Mouse (Mus musculus): ENCODE results near the gene Klkb1. TPM values are rescaled to one million over a fixed set of nuclear protein-coding genes. Genes with fewer than 3 reads are reported as not detected.

Klkb1 gene
- polyA plus RNA-seq, 1 experiment from 2014 or later = not detected

DNA sequence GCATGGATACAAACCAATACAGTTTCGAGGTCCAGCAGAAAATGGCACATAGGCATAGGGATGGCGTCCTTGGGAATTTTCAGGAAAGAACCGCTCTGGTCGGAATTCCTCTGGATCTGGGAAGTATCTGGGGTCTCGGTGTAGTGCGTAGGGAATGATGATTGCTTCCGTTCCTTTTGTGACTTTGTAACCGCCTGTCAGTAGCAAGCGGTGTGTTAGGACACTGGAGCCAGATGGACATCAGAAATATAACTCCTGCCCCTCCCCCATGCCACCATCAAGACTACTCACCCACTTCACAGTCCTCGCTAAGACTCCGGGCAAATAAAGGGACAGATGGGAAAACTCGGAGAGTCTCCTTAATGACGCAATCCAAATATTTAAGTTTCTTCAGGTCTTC is 13.7 kb upstream of the Klkb1 start, which contains the start of gene Gm45753:
TSS of gene Gm45753 (minus strand) at position 101 of the 400 bp plus-strand sequence.
- Histone ChIP-seq H3K27me3 (ENCODE audit: low read depth, poor library complexity, severe bottlenecking) (no peaks in the 10 kb centered on the region), H3K27ac (replicated peaks) (no peak within 1 kb of the TSS), H3K36me3 (no peaks in the 10 kb centered on the region), H3K9me3 (replicated peaks) (no peaks in the 10 kb centered on the region), H3K4me1 (no peaks in the 10 kb centered on the region), H3K4me3 (no peak within 1 kb of the TSS)
- no peak for DNase-seq (ENCODE audit: low spot score)
- WGBS = 92% methylated on average over 13 of the region's 13 CpGs

DNA sequence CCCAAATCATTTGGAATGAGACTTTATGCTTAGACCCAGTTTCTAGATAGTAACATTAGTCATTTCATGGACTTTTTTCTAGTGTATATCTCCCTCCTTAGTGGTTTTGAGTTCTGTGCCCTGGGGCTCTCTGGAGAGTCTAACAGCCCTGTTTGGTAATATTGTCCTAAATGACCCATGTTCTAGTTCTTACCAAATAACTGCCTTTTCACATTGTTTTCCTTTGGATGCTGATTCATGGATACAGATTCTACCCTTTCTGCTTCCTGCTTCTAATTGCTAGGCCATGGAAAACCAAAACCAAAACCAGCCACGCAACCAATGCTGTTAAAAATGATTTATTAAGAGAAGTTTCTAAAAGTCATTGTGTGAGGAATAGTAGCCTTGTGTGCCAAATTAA is 10.8 kb upstream of the Klkb1 start:
- Histone ChIP-seq H3K27ac (replicated peaks) (no peak overlapping the region), H3K36me3 (no peaks in the 10 kb centered on the region), H3K4me1 (no peaks in the 10 kb centered on the region), H3K9me3 (replicated peaks) (no peaks in the 10 kb centered on the region), H3K27me3 (ENCODE audit: low read depth, poor library complexity, severe bottlenecking) (no peaks in the 10 kb centered on the region), H3K4me3 (no peak overlapping the region)
- DNase-seq (ENCODE audit: low spot score) = no peak
- WGBS = 86% methylated on average over 1 of the region's 1 CpGs

DNA sequence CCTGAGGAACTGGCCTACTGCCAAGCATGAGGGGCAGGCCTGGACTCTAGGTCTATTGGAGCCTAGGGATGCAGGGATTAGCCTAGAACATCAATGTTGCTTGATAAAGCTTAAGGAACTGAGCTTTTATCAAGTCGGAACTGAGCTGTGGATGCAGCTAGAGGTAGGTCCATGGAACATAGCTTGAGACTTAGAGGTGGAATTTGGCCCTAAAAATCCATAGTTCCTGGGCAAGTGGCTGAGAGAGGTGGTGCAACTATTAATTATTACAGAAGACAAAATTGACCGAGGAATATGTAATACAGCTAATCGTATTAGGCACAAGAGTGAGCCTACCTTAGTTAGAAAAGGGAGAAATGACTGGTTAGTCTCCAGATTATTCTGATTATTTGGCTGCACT is 9.7 kb upstream of the Klkb1 start:
- Histone ChIP-seq H3K4me3 (no peak overlapping the region), H3K27me3 (ENCODE audit: low read depth, poor library complexity, severe bottlenecking) (no peaks in the 10 kb centered on the region), H3K36me3 (no peaks in the 10 kb centered on the region), H3K9me3 (replicated peaks) (no peaks in the 10 kb centered on the region), H3K4me1 (no peaks in the 10 kb centered on the region), H3K27ac (replicated peaks) (no peak overlapping the region)
- 93% methylated on average over 3 of the region's 3 CpGs for WGBS
- DNase-seq (ENCODE audit: low spot score) = no peak

DNA sequence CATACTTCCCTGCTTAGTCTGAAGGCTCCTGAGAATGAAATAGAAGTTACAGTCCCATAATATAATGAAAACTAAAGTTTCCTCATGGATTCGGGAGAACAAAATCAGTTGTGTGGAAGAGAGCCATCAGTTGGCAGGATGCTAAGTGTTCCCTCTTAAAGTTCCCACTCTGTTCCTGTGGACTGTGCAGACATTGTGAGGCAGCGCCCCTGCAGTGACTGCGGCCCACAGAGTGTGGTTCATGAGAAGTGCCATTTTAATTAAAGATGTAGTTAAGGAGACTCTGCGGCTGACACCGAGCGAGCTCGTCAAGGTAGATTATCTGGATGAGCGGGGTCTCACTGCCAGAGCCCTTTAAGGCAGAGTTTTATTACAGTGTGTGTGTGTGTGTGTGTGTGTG is 7.7 kb upstream of the Klkb1 start:
- 75% methylated on average over 8 of the region's 8 CpGs for WGBS
- no peak overlapping the region for H3K4me3 ChIP-seq
- no peaks in the 10 kb centered on the region for H3K4me1 ChIP-seq
- no peaks in the 10 kb centered on the region for H3K36me3 ChIP-seq
- no peak for DNase-seq (ENCODE audit: low spot score)
- no peaks in the 10 kb centered on the region for H3K9me3 ChIP-seq (replicated peaks)
- H3K27me3 ChIP-seq (ENCODE audit: low read depth, poor library complexity, severe bottlenecking) = no peaks in the 10 kb centered on the region
- no peak overlapping the region for H3K27ac ChIP-seq (replicated peaks)

DNA sequence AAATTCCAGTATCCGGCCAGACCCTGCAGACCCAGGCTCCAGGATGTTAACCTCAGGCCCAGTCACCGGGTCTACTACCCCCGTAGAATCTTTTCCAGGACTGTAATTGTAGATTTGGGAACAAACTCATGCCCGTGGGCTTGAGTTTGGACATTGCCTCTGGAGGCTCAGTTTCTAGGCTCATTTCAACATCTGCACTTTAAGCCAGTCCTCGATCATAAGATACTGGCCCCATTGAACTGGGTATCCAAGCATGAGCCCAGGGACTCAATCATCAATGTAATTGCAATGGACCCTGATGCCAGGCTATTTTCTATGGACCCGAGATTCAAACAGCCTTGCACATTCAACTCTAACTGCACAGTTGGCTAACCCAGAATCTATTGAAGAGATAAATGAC is 617 bp upstream of the Klkb1 start:
- no peaks in the 10 kb centered on the region for H3K4me1 ChIP-seq
- no peaks in the 10 kb centered on the region for H3K9me3 ChIP-seq (replicated peaks)
- no peaks in the 10 kb centered on the region for H3K27me3 ChIP-seq (ENCODE audit: low read depth, poor library complexity, severe bottlenecking)
- WGBS = 89% methylated on average over 6 of the region's 6 CpGs
- no peaks in the 10 kb centered on the region for H3K36me3 ChIP-seq
- DNase-seq (ENCODE audit: low spot score) = no peak
- H3K4me3 ChIP-seq = no peak overlapping the region
- no peak overlapping the region for H3K27ac ChIP-seq (replicated peaks)

DNA sequence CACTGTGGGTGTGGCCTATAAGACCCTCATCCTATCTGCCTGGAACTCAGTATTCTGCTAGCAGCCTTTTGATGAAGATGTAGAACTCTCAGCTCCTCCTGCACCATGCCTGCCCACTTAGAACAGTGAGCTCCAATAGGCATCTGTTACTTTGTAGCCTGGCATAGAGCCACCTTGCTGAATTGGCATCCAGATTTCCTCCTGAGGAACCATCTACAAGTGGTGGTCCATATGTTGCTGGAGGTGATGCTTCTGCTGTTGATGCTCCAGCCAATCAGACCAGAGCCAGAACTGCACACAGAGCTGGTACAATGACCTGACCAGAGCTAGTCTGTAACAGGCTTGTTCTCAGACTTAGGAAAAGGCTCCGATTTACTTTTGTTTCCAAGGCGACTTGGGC is 2.9 kb downstream of the Klkb1 start:
- Histone ChIP-seq H3K9me3 (replicated peaks) (no peaks in the 10 kb centered on the region), H3K27me3 (ENCODE audit: low read depth, poor library complexity, severe bottlenecking) (no peaks in the 10 kb centered on the region), H3K4me1 (no peaks in the 10 kb centered on the region), H3K27ac (replicated peaks) (no peak overlapping the region), H3K4me3 (no peak overlapping the region), H3K36me3 (no peaks in the 10 kb centered on the region)
- DNase-seq (ENCODE audit: low spot score) = no peak
- 89% methylated on average over 2 of the region's 2 CpGs for WGBS

DNA sequence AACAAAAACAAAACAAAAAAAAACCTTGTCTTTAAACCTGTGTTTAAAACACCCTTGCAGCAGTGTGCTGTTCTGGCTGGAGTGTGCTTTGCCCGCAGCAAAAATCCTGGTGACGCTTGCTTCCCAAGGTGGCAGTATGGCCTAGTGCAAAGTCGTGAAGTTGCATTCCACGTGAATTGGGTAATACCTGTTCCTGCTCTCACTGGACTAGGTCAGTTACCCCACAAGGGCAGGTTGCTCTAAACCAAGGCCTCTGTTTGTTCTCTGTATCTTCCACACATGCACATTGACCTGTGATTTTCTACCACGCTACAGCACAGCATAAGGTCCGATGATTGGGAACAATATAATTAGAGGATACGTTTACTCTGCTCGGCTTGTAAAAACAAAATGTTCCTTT is 13.0 kb downstream of the Klkb1 start:
- Histone ChIP-seq H3K36me3 (no peaks in the 10 kb centered on the region), H3K27ac (replicated peaks) (no peak overlapping the region), H3K27me3 (ENCODE audit: low read depth, poor library complexity, severe bottlenecking) (no peaks in the 10 kb centered on the region), H3K4me3 (no peak overlapping the region), H3K4me1 (no peaks in the 10 kb centered on the region), H3K9me3 (replicated peaks) (no peaks in the 10 kb centered on the region)
- 81% methylated on average over 8 of the region's 8 CpGs for WGBS
- no peak for DNase-seq (ENCODE audit: low spot score)

DNA sequence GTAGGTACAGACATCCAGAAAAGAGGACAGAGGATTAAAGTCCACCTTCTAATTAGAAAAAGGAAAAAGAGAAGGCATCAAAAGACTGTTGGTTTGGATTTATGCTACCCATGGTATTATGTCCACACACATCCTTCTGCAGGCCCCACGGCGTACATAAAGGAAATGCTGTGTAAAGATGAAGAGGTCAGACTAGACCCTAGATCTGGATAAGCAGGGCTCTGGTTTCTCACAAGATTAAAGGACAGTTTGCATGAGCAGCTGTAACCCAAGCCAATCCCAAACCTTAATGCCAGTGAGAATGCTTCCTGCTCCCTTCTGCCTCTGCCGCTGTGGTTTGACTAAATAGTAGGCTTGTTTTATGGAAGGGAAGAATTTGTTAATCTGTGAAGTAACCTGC is 17.2 kb downstream of the Klkb1 start:
- Histone ChIP-seq H3K4me3 (no peak overlapping the region), H3K27me3 (ENCODE audit: low read depth, poor library complexity, severe bottlenecking) (no peaks in the 10 kb centered on the region), H3K4me1 (no peaks in the 10 kb centered on the region), H3K9me3 (replicated peaks) (no peaks in the 10 kb centered on the region), H3K36me3 (no peaks in the 10 kb centered on the region), H3K27ac (replicated peaks) (no peak overlapping the region)
- DNase-seq (ENCODE audit: low spot score) = no peak
- 82% methylated on average over 3 of the region's 3 CpGs for WGBS

DNA sequence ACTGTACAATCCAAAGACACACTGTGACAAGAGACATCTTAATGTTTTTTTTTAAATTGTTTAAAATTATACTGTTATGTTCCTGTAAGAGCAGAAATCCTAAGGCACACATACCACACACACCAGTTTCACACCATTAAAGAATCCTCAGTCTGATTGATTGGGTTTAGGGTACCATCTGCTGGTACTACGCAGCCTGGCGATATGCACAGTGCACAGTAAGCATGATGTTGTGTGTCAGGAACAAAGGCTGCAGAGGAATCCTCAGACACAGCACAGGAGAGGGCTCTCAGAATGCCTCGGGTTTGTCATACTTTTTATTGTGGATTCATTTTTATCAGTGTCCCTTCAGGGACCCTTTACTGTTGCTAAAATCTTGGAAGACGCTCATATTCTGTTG is 20.3 kb downstream of the Klkb1 start:
- H3K4me3 ChIP-seq = no peak overlapping the region
- DNase-seq (ENCODE audit: low spot score) = no peak
- no peaks in the 10 kb centered on the region for H3K9me3 ChIP-seq (replicated peaks)
- H3K36me3 ChIP-seq = no peaks in the 10 kb centered on the region
- 90% methylated on average over 4 of the region's 4 CpGs for WGBS
- no peaks in the 10 kb centered on the region for H3K27me3 ChIP-seq (ENCODE audit: low read depth, poor library complexity, severe bottlenecking)
- no peak overlapping the region for H3K27ac ChIP-seq (replicated peaks)
- no peaks in the 10 kb centered on the region for H3K4me1 ChIP-seq

DNA sequence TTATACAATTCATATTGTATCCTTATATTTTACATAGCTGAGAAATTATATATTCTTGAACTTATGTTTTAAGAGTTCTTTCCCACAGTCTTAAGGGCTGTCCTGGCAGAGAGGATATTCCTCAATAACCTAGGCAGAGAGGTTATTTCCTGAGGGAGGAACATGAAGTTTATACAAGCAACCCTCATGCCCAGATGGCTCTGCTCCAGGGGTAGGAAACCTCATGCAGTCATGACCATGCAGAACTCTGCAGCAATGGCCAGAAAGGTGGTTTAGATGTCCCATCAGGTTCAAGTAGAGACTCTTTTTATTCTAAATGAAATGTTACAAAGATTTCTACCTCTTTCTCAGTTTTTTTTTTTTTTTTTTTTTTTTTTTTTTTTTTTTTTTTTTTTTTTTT is 25.6 kb downstream of the Klkb1 start:
- Histone ChIP-seq H3K27me3 (ENCODE audit: low read depth, poor library complexity, severe bottlenecking) (no peaks in the 10 kb centered on the region), H3K27ac (replicated peaks) (no peak overlapping the region), H3K36me3 (no peaks in the 10 kb centered on the region), H3K4me3 (no peak overlapping the region), H3K4me1 (no peaks in the 10 kb centered on the region), H3K9me3 (replicated peaks) (peaks cover 12% of the 10 kb centered on the region; the same call in 1 of the 2 replicates)
- no peak for DNase-seq (ENCODE audit: low spot score)

DNA sequence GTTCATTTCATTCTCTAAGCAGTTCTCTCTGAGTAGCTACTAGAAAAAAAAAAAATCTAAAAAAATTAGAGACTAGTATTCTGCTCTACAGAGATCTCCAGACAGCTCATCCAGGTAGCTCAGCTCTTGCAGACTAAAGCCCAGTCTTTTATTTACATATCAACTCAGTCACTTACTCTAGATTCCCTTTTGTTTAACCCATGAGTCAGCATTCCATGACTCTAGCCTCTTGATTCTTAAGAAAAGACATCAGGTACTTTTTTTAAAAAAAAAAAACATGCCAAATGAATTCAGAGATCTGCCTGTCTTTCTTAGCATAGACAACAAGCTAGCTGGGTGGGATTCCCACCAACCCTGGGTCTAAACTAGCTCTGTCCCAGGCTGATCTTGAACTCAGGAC is 26.2 kb downstream of the Klkb1 start:
- Histone ChIP-seq H3K27ac (replicated peaks) (no peak overlapping the region), H3K27me3 (ENCODE audit: low read depth, poor library complexity, severe bottlenecking) (no peaks in the 10 kb centered on the region), H3K4me1 (no peaks in the 10 kb centered on the region), H3K36me3 (no peaks in the 10 kb centered on the region), H3K4me3 (no peak overlapping the region), H3K9me3 (replicated peaks) (peaks cover 12% of the 10 kb centered on the region; the same call in 1 of the 2 replicates)
- no peak for DNase-seq (ENCODE audit: low spot score)

DNA sequence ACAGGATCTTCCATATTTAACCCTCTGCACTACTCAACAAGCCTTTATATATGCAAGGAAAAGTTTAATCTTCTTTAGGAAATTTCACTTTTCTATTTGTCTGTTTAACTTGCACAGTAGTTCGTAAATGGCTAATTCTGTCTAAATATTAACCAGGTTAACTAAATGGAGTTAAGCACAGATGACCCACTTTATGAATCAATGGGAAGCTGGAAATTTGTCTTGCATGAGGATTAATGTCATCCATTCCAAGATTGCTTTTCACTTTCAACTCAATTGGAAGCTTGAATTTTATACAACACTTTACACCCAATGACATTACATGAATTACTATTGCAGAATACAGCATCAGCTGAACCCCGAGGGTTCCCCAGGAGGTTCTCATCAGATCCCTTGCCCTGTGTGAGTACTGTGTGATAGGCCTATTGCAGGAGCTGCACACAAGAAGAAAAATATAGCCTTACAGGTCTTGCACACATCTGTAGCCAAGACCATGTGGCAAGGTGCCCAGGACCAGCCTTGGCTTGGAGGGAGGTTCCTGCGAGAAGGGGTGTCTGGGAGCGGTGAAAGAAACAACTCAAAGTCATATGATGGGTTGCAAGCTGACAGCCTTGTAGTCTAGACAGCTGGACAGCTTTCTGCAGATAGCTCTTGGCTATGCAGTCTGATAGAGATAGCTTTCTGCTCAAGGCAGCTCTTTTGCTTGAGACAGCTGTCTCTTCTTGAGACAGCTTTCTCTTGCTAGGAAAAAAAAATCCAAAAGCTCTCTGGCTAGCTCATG is 26.9 kb downstream of the Klkb1 start:
- 89% methylated on average over 4 of the region's 4 CpGs for WGBS
- no peak overlapping the region for H3K27ac ChIP-seq (replicated peaks)
- no peaks in the 10 kb centered on the region for H3K27me3 ChIP-seq (ENCODE audit: low read depth, poor library complexity, severe bottlenecking)
- no peaks in the 10 kb centered on the region for H3K36me3 ChIP-seq
- no peak overlapping the region for H3K4me3 ChIP-seq
- H3K4me1 ChIP-seq = no peaks in the 10 kb centered on the region
- no peak for DNase-seq (ENCODE audit: low spot score)
- H3K9me3 ChIP-seq (replicated peaks) = peaks cover 12% of the 10 kb centered on the region; the same call in 1 of the 2 replicates

DNA sequence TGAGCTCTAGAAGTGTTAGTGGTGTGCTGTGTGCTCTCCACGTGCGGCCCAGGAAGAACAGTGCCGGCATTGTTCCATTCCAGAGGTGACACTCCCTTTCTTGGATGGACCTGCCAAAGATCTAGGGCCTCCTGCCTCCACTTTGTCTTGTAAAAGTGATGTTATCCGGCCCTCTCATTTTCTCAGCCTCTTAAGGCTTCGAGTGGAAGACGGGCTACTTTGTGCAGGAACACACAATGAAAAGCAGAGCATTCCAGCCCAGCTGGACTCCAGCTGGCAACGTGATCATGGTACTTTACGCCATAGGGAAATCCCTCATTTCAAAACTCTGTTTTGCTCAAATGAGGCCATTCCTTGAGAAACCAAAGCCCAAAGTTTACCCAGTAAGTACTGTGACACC is 27.7 kb downstream of the Klkb1 start:
- WGBS = 71% methylated on average over 8 of the region's 8 CpGs

DNA sequence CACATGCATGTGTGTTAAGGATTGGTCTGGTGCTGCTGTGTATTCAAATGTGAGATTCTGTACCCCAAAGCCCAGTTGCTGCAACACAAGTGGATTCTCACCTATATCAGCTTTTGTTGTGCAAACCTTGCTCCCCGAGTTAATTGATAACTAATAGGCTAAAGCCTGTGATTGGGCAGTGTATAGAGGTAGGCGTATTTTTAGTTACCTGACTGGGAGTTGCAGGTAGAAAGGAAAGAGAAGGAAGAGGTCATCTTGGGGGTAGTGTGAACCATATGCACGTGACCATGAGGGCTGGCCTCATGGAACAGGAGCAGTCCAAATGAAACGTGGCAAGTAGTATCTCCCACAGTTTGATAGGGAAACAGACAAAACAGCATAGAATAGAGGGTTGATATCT is 29.7 kb downstream of the Klkb1 start:
- H3K27ac ChIP-seq (replicated peaks) = no peak overlapping the region
- H3K4me1 ChIP-seq = no peaks in the 10 kb centered on the region
- H3K27me3 ChIP-seq (ENCODE audit: low read depth, poor library complexity, severe bottlenecking) = no peaks in the 10 kb centered on the region
- WGBS = 91% methylated on average over 4 of the region's 4 CpGs
- peaks cover 12% of the 10 kb centered on the region; the same call in 1 of the 2 replicates for H3K9me3 ChIP-seq (replicated peaks)
- DNase-seq (ENCODE audit: low spot score) = no peak
- no peak overlapping the region for H3K4me3 ChIP-seq
- no peaks in the 10 kb centered on the region for H3K36me3 ChIP-seq

More for the DNA sequence above, 27.7 kb downstream of the Klkb1 start:
- DNase-seq (ENCODE audit: low spot score) = no peak
- Histone ChIP-seq H3K4me1 (no peaks in the 10 kb centered on the region), H3K27ac (replicated peaks) (no peak overlapping the region), H3K9me3 (replicated peaks) (peaks cover 12% of the 10 kb centered on the region; the same call in 1 of the 2 replicates), H3K4me3 (no peak overlapping the region), H3K36me3 (no peaks in the 10 kb centered on the region), H3K27me3 (ENCODE audit: low read depth, poor library complexity, severe bottlenecking) (no peaks in the 10 kb centered on the region)

All from midbrain, embryonic 10.5 days (tissue).